In the genomic region with DNA sequence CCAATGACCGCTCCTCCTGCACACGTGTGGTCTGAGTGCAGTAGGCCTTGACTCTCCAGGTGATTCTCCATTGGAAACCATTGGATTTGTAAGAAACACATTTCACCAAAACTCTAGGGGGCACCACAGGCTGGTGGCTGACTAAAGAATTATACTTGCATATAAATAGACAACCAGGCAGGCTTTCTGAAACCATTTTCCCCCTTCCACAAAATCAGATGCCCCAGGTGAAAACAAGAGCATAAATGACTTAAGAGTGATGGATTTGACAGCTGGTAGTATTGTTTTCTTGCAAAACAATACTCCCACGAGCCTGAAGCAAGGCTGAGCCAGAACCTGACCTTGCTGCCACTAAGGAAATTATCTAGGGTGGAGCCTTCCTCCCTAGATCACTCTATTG, we compare ENCODE assay signal across 10 mouse cellular contexts. TPM values are rescaled to one million over a fixed set of nuclear protein-coding genes. Genes with fewer than 3 reads are reported as not detected.
DNase-seq lines count a peak whose midpoint lies in the region; ATAC-seq and TF ChIP-seq lines count a peak whose summit lies in the region.
"Had no signal": no experiment of that assay in that cellular context is flagged by ENCODE, and none has a peak within 500 bp of the region (broad histone marks: within the 10 kb centered on the region; RNA-seq: fewer than 3 reads in every experiment).

No protein-coding gene starts in this region.

- H3K4me3 ChIP-seq in heart, adult 2 months = no peak overlapping the region
- no peak overlapping the region for H3K4me3 ChIP-seq in heart, embryonic 12.5 days
- H3K4me3 ChIP-seq in E14TG2a.4 (replicated peaks; ENCODE audit: low read length) = no peak overlapping the region
- no peak overlapping the region for H3K4me3 ChIP-seq in kidney, embryonic 14.5 days (ENCODE audit: low read length)
- H3K4me3 ChIP-seq in lung, adult 2 months (replicated peaks; ENCODE audit: extremely low read depth, low read depth, low read length) = no peak overlapping the region
- H3K4me3 ChIP-seq: limb, embryonic 15.5 days; midbrain, embryonic 10.5 days had no signal

- intact Hi-C loops in heart, adult 2 months (cut with DNase I) = loop anchor here (10.0 kb wide), 1 partner anchor 1337 kb away; no protein-coding TSS in a partner anchor

- no peaks in the 10 kb centered on the region for H3K36me3 ChIP-seq in heart, adult 2 months (ENCODE audit: control insufficient read depth, insufficient read depth, low read length)
- no peaks in the 10 kb centered on the region for H3K36me3 ChIP-seq in heart, embryonic 12.5 days
- H3K36me3 ChIP-seq in E14TG2a.4 (ENCODE audit: insufficient read depth, low read length) = no peaks in the 10 kb centered on the region
- no peaks in the 10 kb centered on the region for H3K36me3 ChIP-seq in kidney, embryonic 14.5 days (ENCODE audit: control insufficient read depth, insufficient read depth, low read length)
- H3K36me3 ChIP-seq: limb, embryonic 15.5 days; midbrain, embryonic 10.5 days had no signal

- H3K27me3 ChIP-seq in heart, adult 2 months (ENCODE audit: control insufficient read depth, insufficient read depth, low read length) = no peaks in the 10 kb centered on the region
- no peaks in the 10 kb centered on the region for H3K27me3 ChIP-seq in heart, embryonic 12.5 days (replicated peaks)
- no peaks in the 10 kb centered on the region for H3K27me3 ChIP-seq in E14TG2a.4 (ENCODE audit: insufficient read depth, low read length)
- H3K27me3 ChIP-seq in kidney, embryonic 14.5 days (ENCODE audit: control insufficient read depth, insufficient read depth, low read length) = no peaks in the 10 kb centered on the region
- H3K27me3 ChIP-seq: limb, embryonic 15.5 days had no signal

- no peaks in the 10 kb centered on the region for H3K79me2 ChIP-seq in heart, adult 2 months (replicated peaks; ENCODE audit: control insufficient read depth, insufficient read depth, low read length)

- peak in 1 of 2 experiments; percentile 3 for DNase-seq in heart, adult 2 months
- peak; percentile 87 for DNase-seq in brain, adult 2 months (ENCODE audit: low read depth, low spot score)
- peak; percentile 37 to 52 for DNase-seq in layer of hippocampus, postnatal 10 days (ENCODE audit: low spot score in 2 of 2)
- no peak for DNase-seq in lung, adult 2 months
- no peak for DNase-seq in gastrocnemius, postnatal 10 days

- WGBS in heart, adult 2 months = 44% methylated on average over 3 of the region's 3 CpGs
- WGBS in heart, embryonic 12.5 days = 66% methylated on average over 3 of the region's 3 CpGs
- WGBS in kidney, embryonic 14.5 days = 59% methylated on average over 3 of the region's 3 CpGs
- WGBS in lung, adult 2 months = 56% methylated on average over 3 of the region's 3 CpGs

- TF ChIP-seq CTCF in heart, adult 2 months (IDR thresholded peaks at IDR 0.05) = peak; percentile 60
- peak; percentile 15; the same call in 1 of the 2 replicates for TF ChIP-seq CTCF in E14TG2a.4 (conservative IDR thresholded peaks at IDR 0.05; ENCODE audit: low read length)
- no peak for TF ChIP-seq CTCF in lung, adult 2 months (IDR thresholded peaks at IDR 0.05; ENCODE audit: insufficient read depth, low read length)

- no peak overlapping the region for H3K4me2 ChIP-seq in heart, embryonic 12.5 days
- H3K4me2 ChIP-seq in kidney, embryonic 14.5 days (replicated peaks; ENCODE audit: low read depth, low read length) = no peak overlapping the region
- H3K4me2 ChIP-seq: limb, embryonic 15.5 days had no signal

- ATAC-seq in heart, embryonic 12.5 days (ENCODE audit: insufficient number of reproducible peaks, low FRiP score) = no peak
- no peak for ATAC-seq in kidney, embryonic 14.5 days (ENCODE audit: low FRiP score, low TSS enrichment)

- H3K27ac ChIP-seq in heart, adult 2 months = no peak overlapping the region
- H3K27ac ChIP-seq in heart, embryonic 12.5 days (ENCODE audit: poor library complexity, severe bottlenecking) = no peak overlapping the region
- no peak overlapping the region for H3K27ac ChIP-seq in kidney, embryonic 14.5 days (ENCODE audit: low read depth, low read length)
- H3K27ac ChIP-seq: limb, embryonic 15.5 days; midbrain, embryonic 10.5 days had no signal

- no peak for TF ChIP-seq POLR2A in heart, adult 2 months (IDR thresholded peaks at IDR 0.05; ENCODE audit: insufficient read depth, low read depth, low read length)
- TF ChIP-seq POLR2A in lung, adult 2 months (IDR thresholded peaks at IDR 0.05; ENCODE audit: borderline replicate concordance, extremely low read depth, low read depth, low read length) = no peak

- no peak overlapping the region for H3K9ac ChIP-seq in heart, adult 2 months (ENCODE audit: low read depth, low read length)
- no peak overlapping the region for H3K9ac ChIP-seq in heart, embryonic 12.5 days
- no peak overlapping the region for H3K9ac ChIP-seq in kidney, embryonic 14.5 days (ENCODE audit: low read depth, low read length)
- H3K9ac ChIP-seq: limb, embryonic 15.5 days had no signal

- no peak for TF ChIP-seq EP300 in heart, adult 2 months (IDR thresholded peaks at IDR 0.05; ENCODE audit: insufficient read depth, low read depth, low read length)

- H3K4me1 ChIP-seq in heart, adult 2 months (ENCODE audit: control insufficient read depth, insufficient read depth, low read length) = no peaks in the 10 kb centered on the region
- H3K4me1 ChIP-seq in heart, embryonic 12.5 days (replicated peaks) = no peaks in the 10 kb centered on the region
- H3K4me1 ChIP-seq in E14TG2a.4 (replicated peaks; ENCODE audit: low read depth, low read length) = peaks cover 51% of the 10 kb centered on the region
- no peaks in the 10 kb centered on the region for H3K4me1 ChIP-seq in kidney, embryonic 14.5 days (ENCODE audit: control insufficient read depth, insufficient read depth, low read length)
- H3K4me1 ChIP-seq in lung, adult 2 months (ENCODE audit: control insufficient read depth, insufficient read depth, low read length) = no peaks in the 10 kb centered on the region
- H3K4me1 ChIP-seq: limb, embryonic 15.5 days; midbrain, embryonic 10.5 days had no signal

- H3K9me3 ChIP-seq in heart, embryonic 12.5 days (replicated peaks) = no peaks in the 10 kb centered on the region
- peaks cover 12% of the 10 kb centered on the region; the same call in 1 of the 2 replicates for H3K9me3 ChIP-seq in E14TG2a.4 (ENCODE audit: low read length)
- no peaks in the 10 kb centered on the region for H3K9me3 ChIP-seq in kidney, embryonic 14.5 days (ENCODE audit: control insufficient read depth, low read length)
- H3K9me3 ChIP-seq: limb, embryonic 15.5 days; midbrain, embryonic 10.5 days had no signal

RNA-seq across cellular contexts. Expression of a gene that starts 39.2 kb away (rescaled TPM):
- total RNA-seq in heart, adult 2 months (2021) = not detected
- not detected in 2 replicates for polyA plus RNA-seq in heart, adult 2 months (2012; rRNA removed)
- 0.27 and 0.55 TPM in 2 replicates for polyA plus RNA-seq in heart, embryonic 12.5 days (2016; fragmentation: Nextera tagmentation; extraction: Ambion mirVana)
- not detected for total RNA-seq in layer of hippocampus, postnatal 10 days (2021)
- 0.23 and 0.41 TPM in 2 replicates for polyA plus RNA-seq in kidney, embryonic 14.5 days (2014; fragmentation: Nextera tagmentation; extraction: Ambion mirVana)
- polyA plus RNA-seq in lung, adult 2 months (2012; rRNA removed) = not detected in 2 replicates
- total RNA-seq in gastrocnemius, postnatal 10 days (2021) = not detected

RNA-seq across cellular contexts. Expression of a gene that starts 54.6 kb away (rescaled TPM):
- total RNA-seq in heart, adult 2 months (2021) = 10 to 100 TPM; 20.6 to 21.2 TPM
- polyA plus RNA-seq in heart, adult 2 months (2012; rRNA removed) = 3.9 and 7.8 TPM in 2 replicates
- polyA plus RNA-seq in heart, embryonic 12.5 days (2016; fragmentation: Nextera tagmentation; extraction: Ambion mirVana) = 49.9 and 53.3 TPM in 2 replicates
- 10 to 100 TPM; 49.1 to 52.0 TPM for total RNA-seq in layer of hippocampus, postnatal 10 days (2021)
- polyA plus RNA-seq in kidney, embryonic 14.5 days (2014; fragmentation: Nextera tagmentation; extraction: Ambion mirVana) = 102 and 136 TPM in 2 replicates
- polyA plus RNA-seq in lung, adult 2 months (2012; rRNA removed) = 2.2 and 4.1 TPM in 2 replicates
- 10 to 100 TPM; 27.1 to 29.3 TPM for total RNA-seq in gastrocnemius, postnatal 10 days (2021)

Comparison
In these comparisons a context has a peak if more than half of its experiments do, and no peak if none do; other contexts are left out.
1. DNase-seq: peak in brain, adult 2 months (single experiment) and layer of hippocampus, postnatal 10 days (2 of 2); none in lung, adult 2 months (single experiment) and gastrocnemius, postnatal 10 days (single experiment).